Mouse (Mus musculus) embryo, embryonic 11.5 days (tissue): Measurements from ENCODE around the gene Ly6g5c.
"Not testable (repeated sequence)": the region's sequence is repeated elsewhere in the genome, so short reads cannot be mapped to it uniquely, and the experiment has no call there.

Experiments
- DNase-seq: peaks from one replicate; pipeline ENCODE4 v3.0.0-alpha.2; 2012; ENCODE audit warnings: low read depth, low spot score

Gene Ly6g5c

GRCm38 (mm10) chr17:35106522-35106921 is 1.6 kb upstream of the Ly6g5c start:
- DNase-seq = no peak

GRCm38 (mm10) chr17:35111774-35112173 is 3.7 kb downstream of the Ly6g5c start:
- DNase-seq = no peak

- no peak for DNase-seq
Measured at GRCm38 (mm10) chr17:35115046-35116019, 7.3 kb downstream of the Ly6g5c start, which contains the start of gene Ly6g5b. Gene Ly6g5b, minus strand, starts transcription at chr17:35115428.

DNA sequence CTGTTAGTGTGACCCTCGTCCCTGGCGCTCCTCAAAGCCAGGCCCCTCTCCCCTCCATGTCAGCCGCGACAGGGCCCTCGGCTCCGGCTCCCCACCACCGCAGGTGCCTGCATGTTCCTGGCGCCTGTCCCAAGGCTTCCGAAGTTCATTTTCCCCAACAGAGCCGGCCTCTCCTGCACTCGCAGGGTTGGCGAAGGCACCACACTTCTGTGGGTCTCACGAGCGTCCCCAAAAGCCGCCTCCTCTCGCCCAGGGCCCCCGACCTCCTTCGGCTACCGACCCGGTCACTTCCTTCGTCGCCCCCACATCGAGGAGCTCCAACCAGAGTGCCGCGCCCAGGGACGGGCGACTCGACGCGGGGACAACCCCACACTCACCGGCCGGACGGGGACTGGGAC is 12.7 kb downstream of the Ly6g5c start:
- no peak for DNase-seq

- peak; percentile 98 for DNase-seq
Measured at GRCm38 (mm10) chr17:35121143-35121799, 13.2 kb downstream of the Ly6g5c start, which contains the start of gene Gpank1. Gene Gpank1, plus strand, starts transcription at chr17:35121455.

DNA sequence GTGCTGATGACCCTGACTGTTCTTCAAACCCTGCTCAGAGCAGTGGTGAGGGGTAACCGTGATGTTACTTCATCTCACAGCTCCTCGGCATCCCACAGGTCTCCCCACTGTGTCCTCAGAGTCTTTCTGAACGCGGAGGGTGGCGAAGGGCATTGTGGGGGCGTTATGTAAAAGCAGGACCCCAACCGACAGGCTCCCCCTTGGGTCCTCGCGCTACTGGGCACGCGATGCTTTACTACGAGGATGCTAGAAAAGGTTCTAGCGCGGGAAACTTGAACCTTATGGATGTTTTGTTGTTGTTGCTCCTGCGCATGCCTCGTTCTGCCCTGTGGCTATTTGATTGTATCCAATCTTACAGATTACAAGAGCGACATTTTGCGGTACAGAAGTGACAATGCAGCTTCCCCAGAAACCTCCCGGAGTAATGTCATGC is 13.8 kb downstream of the Ly6g5c start, which contains the start of gene Csnk2b:
Gene Csnk2b, minus strand, starts transcription at position 183 of the 433 bp plus-strand sequence.
- peak; percentile 44 for DNase-seq

GRCm38 (mm10) chr17:35123287-35123686 is 15.2 kb downstream of the Ly6g5c start:
- DNase-seq = not testable (repeated sequence)

GRCm38 (mm10) chr17:35124261-35124896 is 16.3 kb downstream of the Ly6g5c start:
- DNase-seq = not testable (repeated sequence)

GRCm38 (mm10) chr17:35125081-35125480 is 17.0 kb downstream of the Ly6g5c start:
- no peak for DNase-seq

GRCm38 (mm10) chr17:35125578-35125977 is 17.5 kb downstream of the Ly6g5c start:
- DNase-seq = no peak

DNA sequence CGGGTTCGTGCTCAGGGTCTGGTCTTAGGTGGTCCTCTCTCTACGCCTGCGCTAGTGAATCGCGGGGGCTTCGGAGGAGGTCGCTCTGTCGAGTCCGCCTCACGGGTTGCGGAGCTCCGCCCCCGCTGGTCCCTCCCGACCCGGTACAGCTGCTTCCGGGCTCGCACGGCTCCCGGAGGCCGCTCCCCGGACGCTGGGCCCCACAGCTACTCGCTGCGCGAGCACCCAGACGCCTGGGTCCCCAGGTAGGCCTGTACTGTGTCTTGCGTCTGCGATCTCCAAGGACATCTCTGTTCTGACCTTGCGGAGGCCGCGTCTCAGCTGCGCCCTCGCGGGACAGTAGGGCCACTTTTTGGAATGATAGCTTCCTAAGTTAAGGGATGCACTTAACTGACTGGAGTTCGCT is 18.1 kb downstream of the Ly6g5c start, which contains the start of gene D17H6S53E:
Gene D17H6S53E, plus strand, starts transcription at position 168 of the 406 bp plus-strand sequence.
- DNase-seq = peak; percentile 45

DNA sequence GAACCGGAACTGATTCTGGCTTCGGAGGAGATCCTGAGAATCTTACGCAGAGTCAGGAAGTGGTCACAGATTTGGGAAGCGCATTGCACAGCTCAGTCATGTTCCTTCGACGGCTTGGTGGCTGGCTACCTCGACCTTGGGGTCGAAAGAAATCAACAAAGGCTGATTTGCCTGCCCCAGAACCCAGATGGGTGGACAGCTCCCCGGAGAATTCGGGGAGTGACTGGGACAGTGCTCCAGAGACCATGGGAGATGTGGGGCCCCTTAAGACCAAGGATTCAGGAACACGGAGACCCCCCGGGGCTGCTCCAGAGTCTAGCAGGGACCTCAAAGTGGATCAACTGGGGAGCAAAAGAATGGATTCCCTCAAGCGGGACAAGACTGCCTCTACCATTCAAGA is 18.9 kb downstream of the Ly6g5c start:
- DNase-seq = no peak

DNA sequence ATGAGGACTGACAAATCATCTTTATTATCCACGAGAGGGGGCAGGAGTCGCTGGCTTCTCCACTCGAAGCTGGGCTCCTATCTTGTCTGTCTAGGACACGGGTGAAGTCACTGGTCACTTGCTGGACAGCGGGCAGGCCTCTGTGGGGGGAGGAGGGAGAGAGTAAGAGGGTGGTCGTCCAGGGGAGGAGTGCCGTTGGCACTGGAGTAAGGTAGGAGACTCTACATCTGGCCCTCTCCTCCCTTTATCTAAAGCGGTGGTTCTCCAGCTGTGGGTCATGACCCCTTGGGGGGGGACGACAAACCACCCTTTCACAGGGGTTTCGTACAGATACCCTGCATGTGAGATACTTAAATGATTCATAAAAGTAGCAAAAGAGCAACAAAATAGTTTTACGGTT is 20.9 kb downstream of the Ly6g5c start:
- DNase-seq = no peak

DNA sequence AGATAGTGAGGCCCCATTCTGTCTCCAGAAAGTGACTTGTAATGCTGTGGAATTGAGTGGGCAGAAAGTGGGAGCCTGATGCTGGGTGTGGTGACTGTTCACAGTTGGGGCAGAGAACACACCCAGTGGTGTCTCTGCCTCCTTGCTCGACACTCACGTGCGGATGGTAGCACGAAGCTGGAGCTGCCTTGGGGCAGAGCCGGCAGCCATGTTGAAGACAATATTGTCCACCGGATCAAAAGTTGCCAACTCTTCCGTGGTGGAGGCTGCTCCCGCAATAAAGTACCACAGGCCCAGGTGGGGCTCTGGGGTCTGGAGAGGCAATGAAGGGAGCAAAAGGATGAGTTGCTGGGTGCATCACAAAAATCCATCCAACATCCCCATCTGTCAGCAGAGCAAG is 23.0 kb downstream of the Ly6g5c start:
- no peak for DNase-seq

DNA sequence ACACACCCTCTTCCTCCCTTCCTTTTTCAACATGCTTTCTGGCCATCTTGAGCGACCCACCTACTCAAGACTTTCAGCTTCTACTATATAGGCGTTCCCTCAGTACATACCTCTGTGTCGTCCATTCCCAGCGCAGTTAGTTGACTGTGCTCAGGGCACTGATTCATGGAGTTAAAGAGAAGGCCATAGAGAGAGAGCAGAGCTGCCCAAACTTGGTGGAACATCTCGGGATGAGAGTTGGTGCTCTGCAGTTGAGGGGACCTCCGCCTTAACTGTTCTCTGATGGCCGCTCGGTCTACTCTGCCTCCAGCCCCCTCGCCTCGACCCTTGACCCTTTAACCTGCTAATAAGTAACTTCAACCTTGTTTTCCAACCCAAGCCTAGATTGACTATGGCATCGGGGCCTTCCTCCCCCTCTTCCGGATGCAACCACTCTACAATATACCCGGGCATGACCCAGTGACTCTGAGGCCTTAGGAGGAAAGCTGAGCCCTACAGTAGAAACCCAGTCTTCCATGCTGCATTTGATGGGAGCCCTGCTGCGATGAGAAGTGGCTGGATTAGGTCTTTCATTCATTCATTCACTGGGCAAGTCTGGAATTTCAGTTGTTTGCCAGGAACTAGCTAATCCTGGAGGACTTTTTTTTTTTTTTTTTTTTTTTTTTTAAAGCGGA is 23.6 kb downstream of the Ly6g5c start, which contains the start of gene Apom:
Gene Apom, minus strand, starts transcription at position 551 of the 674 bp plus-strand sequence.
- DNase-seq = no peak

- DNase-seq = no peak
Measured at GRCm38 (mm10) chr17:35132174-35132560, 24.1 kb downstream of the Ly6g5c start.

DNA sequence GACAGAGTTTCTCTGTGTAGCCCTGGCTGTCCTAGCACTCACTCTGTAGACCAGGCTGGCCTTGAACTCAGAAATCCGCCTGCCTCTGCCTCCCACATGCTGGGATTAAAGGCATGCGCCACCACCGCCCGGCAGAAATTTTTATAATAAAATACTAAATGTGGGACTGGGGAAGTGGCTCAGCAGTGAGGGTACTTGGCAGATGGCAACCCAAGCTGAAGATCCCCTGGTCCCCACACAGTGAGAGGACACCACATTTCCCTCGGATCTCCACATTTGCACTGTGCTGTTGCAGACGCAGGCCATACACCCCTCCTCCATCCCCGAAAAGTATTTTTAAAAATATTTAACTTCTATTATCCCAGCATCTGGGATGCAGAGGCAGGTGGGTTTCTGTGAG is 25.4 kb downstream of the Ly6g5c start:
- DNase-seq = no peak

DNA sequence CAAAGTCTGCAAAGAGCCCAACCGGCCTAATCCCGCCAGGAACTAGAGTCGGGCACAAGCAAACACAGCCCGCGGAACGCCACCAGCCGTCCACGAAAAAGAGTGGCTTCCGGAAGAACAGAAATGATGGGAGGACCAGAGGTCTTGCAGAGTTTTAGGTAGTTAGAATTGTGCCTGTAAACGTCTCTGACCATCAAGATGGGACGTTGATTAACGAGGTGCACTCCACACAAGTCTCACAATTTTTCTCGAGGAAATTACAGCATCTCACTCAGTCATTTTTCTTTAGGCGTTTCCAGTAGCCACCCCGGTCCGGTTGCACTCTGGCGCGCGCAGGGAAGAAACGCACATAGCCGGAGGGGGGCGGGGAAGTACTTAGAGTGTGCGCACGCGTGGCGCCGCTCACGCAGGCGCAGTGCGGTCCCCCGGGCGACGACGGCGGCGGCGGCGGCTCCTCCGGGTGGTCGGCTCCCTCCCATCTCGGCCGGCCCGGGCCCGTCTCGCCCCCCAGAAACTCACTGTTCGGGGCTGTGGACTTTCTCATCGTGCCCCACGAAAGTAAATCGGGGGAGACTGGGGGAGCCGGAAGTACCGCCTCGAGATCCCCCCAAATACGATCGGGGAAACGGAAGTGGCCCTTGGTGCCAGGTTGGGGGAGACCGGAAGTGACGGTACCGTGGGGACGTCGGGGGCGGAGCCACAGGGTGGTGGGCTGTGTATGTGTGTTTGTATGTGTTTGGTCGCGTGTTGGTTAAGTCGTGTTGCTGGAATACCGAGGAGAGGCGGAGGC is 26.9 kb downstream of the Ly6g5c start, which contains the start of gene Bag6:
Gene Bag6, plus strand, starts transcription at position 378 of the 790 bp plus-strand sequence.
- peak; percentile 92 for DNase-seq

DNA sequence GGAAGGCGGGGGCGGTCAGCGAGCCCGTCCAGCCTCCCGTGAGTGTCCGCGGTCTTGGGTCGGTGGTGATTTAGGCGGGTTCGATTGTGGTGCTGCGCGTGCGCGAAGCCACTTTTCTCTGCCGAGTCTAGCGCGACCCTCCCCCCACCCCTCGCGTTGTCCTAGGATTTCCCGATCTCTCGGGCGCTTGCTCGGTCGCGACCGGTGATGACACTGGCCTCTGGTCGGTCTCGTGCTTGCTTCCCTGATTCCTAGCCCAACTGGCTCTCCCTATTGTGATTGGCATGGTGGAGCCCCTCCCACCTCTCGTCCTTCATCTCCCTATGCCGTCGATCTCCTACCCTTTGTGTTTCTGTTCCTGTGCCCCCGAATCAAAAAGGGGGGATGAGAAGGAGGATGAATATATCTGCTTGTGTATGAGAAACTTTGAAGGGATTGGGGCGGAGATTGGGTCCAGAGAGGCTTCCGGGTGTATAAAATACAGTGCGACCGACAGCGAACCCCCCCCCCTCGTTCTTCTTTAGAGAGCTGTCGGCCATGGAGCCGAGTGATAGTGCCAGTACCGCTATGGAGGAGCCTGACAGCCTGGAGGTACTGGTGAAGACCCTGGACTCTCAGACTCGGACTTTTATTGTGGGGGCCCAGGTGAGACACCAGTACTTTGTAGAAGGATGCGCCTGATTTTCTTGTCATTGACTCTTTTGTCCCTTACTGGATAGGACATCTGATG is 27.7 kb downstream of the Ly6g5c start:
- no peak for DNase-seq

- DNase-seq = no peak
Measured at GRCm38 (mm10) chr17:35139269-35139668, 31.2 kb downstream of the Ly6g5c start.
